Mouse (Mus musculus): ENCODE data around the gene Gm20890.
"Not testable (repeated sequence)": the region's sequence is repeated elsewhere in the genome, so short reads cannot be mapped to it uniquely, and the experiment has no call there.

Gene Gm20890

DNA sequence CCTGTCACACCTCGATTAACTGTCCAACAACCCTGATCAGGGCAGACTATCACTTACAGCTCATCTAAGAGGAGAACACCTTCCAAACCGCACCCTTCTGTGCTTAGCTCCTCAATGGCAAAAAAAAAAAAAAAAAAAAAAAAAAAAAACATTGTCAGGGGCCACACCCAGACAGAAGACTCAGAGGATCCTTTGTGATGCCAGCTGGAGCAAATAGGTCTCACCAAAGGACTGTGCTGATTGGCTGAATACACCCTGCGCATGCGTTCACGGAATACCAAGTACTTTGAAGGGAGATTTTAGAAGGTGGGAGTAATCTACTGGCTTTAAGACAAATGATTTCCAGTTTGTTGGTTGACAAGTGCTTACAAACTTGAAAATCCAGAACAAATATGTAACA lies at the start of gene Gm20890:
Gene Gm20890 (minus strand): TSS at position 101 of the 400 bp plus-strand sequence.
- DNase-seq (ENCODE audit: low read depth, low spot score) = not testable (repeated sequence)

Data from WW6 (cell line).